Mouse (Mus musculus) neural tube, embryonic 11.5 days (tissue): Measurements from ENCODE around the gene Ppp2r5d. TPM values are rescaled to one million over a fixed set of nuclear protein-coding genes. Genes with fewer than 3 reads are reported as not detected.

Source experiments
- polyA plus RNA-seq: library from polyadenylated mRNA; unstranded; fragments of >200 nt; fragmentation: Nextera tagmentation; extraction: Ambion mirVana; gene quantifications from 2 replicates; pipeline ENCODE4 v1.2.1, GENCODE M21; 2014

Gene Ppp2r5d
- polyA plus RNA-seq, 1 experiment from 2014 or later, result 124 TPM

Other genes with a start within 250 kb of the Ppp2r5d start
- gene Ttbk1, start 217.4 kb downstream of the Ppp2r5d start, polyA plus RNA-seq, result 2.6 and 3.1 TPM in 2 replicates
- 55.3 and 64.9 TPM in 2 replicates for gene Dnph1, start 208.4 kb downstream of the Ppp2r5d start, polyA plus RNA-seq
- gene Cul9, start 158.7 kb downstream of the Ppp2r5d start, polyA plus RNA-seq, result 4.4 and 5.4 TPM in 2 replicates
- 5.9 and 7.7 TPM in 2 replicates for gene Srf, start 148.9 kb downstream of the Ppp2r5d start, polyA plus RNA-seq
- 32.9 and 35.8 TPM in 2 replicates for gene Ptk7, start 75.6 kb downstream of the Ppp2r5d start, polyA plus RNA-seq
- 36.4 and 38.4 TPM in 2 replicates for gene Klc4, start 59.1 kb downstream of the Ppp2r5d start, polyA plus RNA-seq
- gene Mrpl2, start 58.9 kb downstream of the Ppp2r5d start, polyA plus RNA-seq, result 104 and 113 TPM in 2 replicates
- gene Cul7, start 54.8 kb downstream of the Ppp2r5d start, polyA plus RNA-seq, result 31.7 and 37.0 TPM in 2 replicates
- 49.8 and 53.5 TPM in 2 replicates for gene Rrp36, start 30.8 kb downstream of the Ppp2r5d start, polyA plus RNA-seq
- 179 and 180 TPM in 2 replicates for gene Mea1, start 26.3 kb downstream of the Ppp2r5d start, polyA plus RNA-seq
- gene Klhdc3, start 24.2 kb downstream of the Ppp2r5d start, polyA plus RNA-seq, result 130 TPM in 2 replicates
- 18.5 and 21.5 TPM in 2 replicates for gene Pex6, start 6.4 kb upstream of the Ppp2r5d start, polyA plus RNA-seq
- 0.37 TPM in 1 of 2 replicates, not detected in the other for gene Gnmt, start 24.1 kb upstream of the Ppp2r5d start, polyA plus RNA-seq
- 53.1 and 54.9 TPM in 2 replicates for gene Cnpy3, start 47.1 kb upstream of the Ppp2r5d start, polyA plus RNA-seq
- gene Ptcra, start 58.6 kb upstream of the Ppp2r5d start, polyA plus RNA-seq, result 0.38 and 0.95 TPM in 2 replicates
- 45.7 and 47.8 TPM in 2 replicates for gene 2310039H08Rik, start 67.5 kb upstream of the Ppp2r5d start, polyA plus RNA-seq
- 147 and 150 TPM in 2 replicates for gene Rpl7l1, start 77.6 kb upstream of the Ppp2r5d start, polyA plus RNA-seq
- gene Bicral, start 153.4 kb upstream of the Ppp2r5d start, polyA plus RNA-seq, result 6.7 and 8.4 TPM in 2 replicates
- gene Tbcc, start 185.6 kb upstream of the Ppp2r5d start, polyA plus RNA-seq, result 74.8 and 79.0 TPM in 2 replicates
- not detected in 2 replicates for gene Prph2, start 205.3 kb upstream of the Ppp2r5d start, polyA plus RNA-seq